Mouse (Mus musculus): ENCODE measurements at regions not wholly inside any gene's neighbourhood (a gene's known extent, or its start where the extent isn't known, plus 50 kb on each side); places are given as distances from the start of the nearest gene placed in this dataset.

- no peak overlapping the region for H3K9ac ChIP-seq
- H3K36me3 ChIP-seq = no peaks in the 10 kb centered on the region
- no peak for ATAC-seq (ENCODE audit: extremely low read depth, insufficient number of reproducible peaks, low FRiP score, low TSS enrichment)
Observed at GRCm38 (mm10) chr1:73830486-73831132, 293.6 kb downstream of the Tns1 start.

GRCm38 (mm10) chr1:73828996-73829395 is 295.3 kb downstream of the Tns1 start:
- Histone ChIP-seq H3K4me1 (peaks cover 14% of the 10 kb centered on the region; the same call in 1 of the 2 replicates), H3K9me3 (no peaks in the 10 kb centered on the region), H3K36me3 (no peaks in the 10 kb centered on the region), H3K4me2 (no peak overlapping the region), H3K27ac (replicated peaks) (no peak overlapping the region), H3K4me3 (no peak overlapping the region), H3K27me3 (replicated peaks) (no peaks in the 10 kb centered on the region; the same call in 1 of the 2 replicates), H3K9ac (peak overlapping the region; percentile 14; the same call in 1 of the 2 replicates)
- 53% methylated on average over 10 of the region's 10 CpGs for WGBS
- ATAC-seq (ENCODE audit: extremely low read depth, insufficient number of reproducible peaks, low FRiP score, low TSS enrichment) = no peak

More at GRCm38 (mm10) chr1:73830486-73831132, 293.6 kb downstream of the Tns1 start:
- H3K27ac ChIP-seq (replicated peaks) = no peak overlapping the region
- no peak overlapping the region for H3K4me3 ChIP-seq
- WGBS = 74% methylated on average over 9 of the region's 9 CpGs
- H3K27me3 ChIP-seq (replicated peaks) = no peaks in the 10 kb centered on the region; the same call in 1 of the 2 replicates
- no peak overlapping the region for H3K4me2 ChIP-seq
- H3K4me1 ChIP-seq = peaks cover 13% of the 10 kb centered on the region; the same call in 1 of the 2 replicates
- H3K9me3 ChIP-seq = no peaks in the 10 kb centered on the region

GRCm38 (mm10) chr1:73826243-73826930 is 297.9 kb downstream of the Tns1 start:
- Histone ChIP-seq H3K4me1 (peaks cover 14% of the 10 kb centered on the region; the same call in 1 of the 2 replicates), H3K9me3 (no peaks in the 10 kb centered on the region), H3K27me3 (replicated peaks) (no peaks in the 10 kb centered on the region; the same call in 1 of the 2 replicates), H3K27ac (replicated peaks) (no peak overlapping the region), H3K36me3 (no peaks in the 10 kb centered on the region), H3K4me3 (peak overlapping the region; percentile 22; the same call in 1 of the 2 replicates), H3K4me2 (peak overlapping the region; percentile 58), H3K9ac (peak overlapping the region; percentile 70)
- 34% methylated on average over 15 of the region's 15 CpGs for WGBS
- ATAC-seq (ENCODE audit: extremely low read depth, insufficient number of reproducible peaks, low FRiP score, low TSS enrichment) = peak; percentile 29; the same call in 1 of the 2 replicates

GRCm38 (mm10) chr1:73824406-73825184 is 299.7 kb downstream of the Tns1 start:
- Histone ChIP-seq H3K4me2 (no peak overlapping the region), H3K4me1 (peaks cover 14% of the 10 kb centered on the region; the same call in 1 of the 2 replicates), H3K27me3 (replicated peaks) (no peaks in the 10 kb centered on the region), H3K4me3 (no peak overlapping the region), H3K9me3 (no peaks in the 10 kb centered on the region), H3K9ac (0 out of 2 replicates have a peak overlapping the region, but pooled peaks have one; percentile 12), H3K36me3 (no peaks in the 10 kb centered on the region), H3K27ac (replicated peaks) (no peak overlapping the region)
- ATAC-seq (ENCODE audit: extremely low read depth, insufficient number of reproducible peaks, low FRiP score, low TSS enrichment) = no peak
- WGBS = 53% methylated on average over 8 of the region's 8 CpGs

GRCm38 (mm10) chr1:73823726-73824125 is 300.5 kb downstream of the Tns1 start:
- Histone ChIP-seq H3K4me2 (no peak overlapping the region), H3K4me1 (peaks cover 11% of the 10 kb centered on the region; the same call in 1 of the 2 replicates), H3K27ac (replicated peaks) (no peak overlapping the region), H3K4me3 (no peak overlapping the region), H3K9ac (no peak overlapping the region), H3K27me3 (replicated peaks) (no peaks in the 10 kb centered on the region), H3K36me3 (no peaks in the 10 kb centered on the region), H3K9me3 (no peaks in the 10 kb centered on the region)
- WGBS = 78% methylated on average over 10 of the region's 10 CpGs
- no peak for ATAC-seq (ENCODE audit: extremely low read depth, insufficient number of reproducible peaks, low FRiP score, low TSS enrichment)

GRCm38 (mm10) chr1:73822616-73823015 is 301.6 kb downstream of the Tns1 start:
- Histone ChIP-seq H3K36me3 (no peaks in the 10 kb centered on the region), H3K27ac (replicated peaks) (no peak overlapping the region), H3K4me2 (no peak overlapping the region), H3K9me3 (no peaks in the 10 kb centered on the region), H3K9ac (no peak overlapping the region), H3K4me3 (no peak overlapping the region), H3K4me1 (peaks cover 10% of the 10 kb centered on the region; the same call in 1 of the 2 replicates), H3K27me3 (replicated peaks) (no peaks in the 10 kb centered on the region)
- ATAC-seq (ENCODE audit: extremely low read depth, insufficient number of reproducible peaks, low FRiP score, low TSS enrichment) = no peak
- WGBS = 49% methylated on average over 6 of the region's 6 CpGs

- WGBS = 68% methylated on average over 7 of the region's 7 CpGs
- ATAC-seq (ENCODE audit: extremely low read depth, insufficient number of reproducible peaks, low FRiP score, low TSS enrichment) = no peak
- no peak overlapping the region for H3K9ac ChIP-seq
- no peaks in the 10 kb centered on the region for H3K36me3 ChIP-seq
- H3K4me2 ChIP-seq = no peak overlapping the region
- H3K27me3 ChIP-seq (replicated peaks) = no peaks in the 10 kb centered on the region
- no peaks in the 10 kb centered on the region for H3K9me3 ChIP-seq
- H3K27ac ChIP-seq (replicated peaks) = no peak overlapping the region
- H3K4me1 ChIP-seq = peaks cover 2% of the 10 kb centered on the region; the same call in 1 of the 2 replicates
- no peak overlapping the region for H3K4me3 ChIP-seq
Observed at GRCm38 (mm10) chr1:73820701-73821100, 303.5 kb downstream of the Tns1 start.

- WGBS = 67% methylated on average over 3 of the region's 3 CpGs
- H3K4me1 ChIP-seq = no peaks in the 10 kb centered on the region
- H3K9ac ChIP-seq = no peak overlapping the region
- H3K27me3 ChIP-seq (replicated peaks) = 0 out of 2 replicates have a peak, but pooled peaks cover 3% of the 10 kb centered on the region
- H3K36me3 ChIP-seq = no peaks in the 10 kb centered on the region
- no peak overlapping the region for H3K4me2 ChIP-seq
- H3K27ac ChIP-seq (replicated peaks) = no peak overlapping the region
- no peak overlapping the region for H3K4me3 ChIP-seq
- H3K9me3 ChIP-seq = no peaks in the 10 kb centered on the region
- ATAC-seq (ENCODE audit: extremely low read depth, insufficient number of reproducible peaks, low FRiP score, low TSS enrichment) = no peak
Observed at GRCm38 (mm10) chr1:73807206-73807605, 317.0 kb downstream of the Tns1 start.

- 0 out of 2 replicates have a peak, but pooled peaks cover 2% of the 10 kb centered on the region for H3K27me3 ChIP-seq (replicated peaks)
- no peaks in the 10 kb centered on the region; the same call in 1 of the 2 replicates for H3K9me3 ChIP-seq
- H3K9ac ChIP-seq = no peak overlapping the region
- H3K4me2 ChIP-seq = no peak overlapping the region
- H3K4me1 ChIP-seq = no peaks in the 10 kb centered on the region
- no peak overlapping the region for H3K27ac ChIP-seq (replicated peaks)
- no peaks in the 10 kb centered on the region for H3K36me3 ChIP-seq
- no peak overlapping the region for H3K4me3 ChIP-seq
- 65% methylated on average over 9 of the region's 9 CpGs for WGBS
- no peak for ATAC-seq (ENCODE audit: extremely low read depth, insufficient number of reproducible peaks, low FRiP score, low TSS enrichment)
Observed at GRCm38 (mm10) chr1:73805156-73805555, 319.1 kb downstream of the Tns1 start.

GRCm38 (mm10) chr1:73799996-73800395 is 324.3 kb downstream of the Tns1 start:
- Histone ChIP-seq H3K9me3 (no peaks in the 10 kb centered on the region; the same call in 1 of the 2 replicates), H3K9ac (no peak overlapping the region), H3K27me3 (replicated peaks) (no peaks in the 10 kb centered on the region), H3K4me3 (no peak overlapping the region), H3K27ac (replicated peaks) (no peak overlapping the region), H3K4me1 (peaks cover 3% of the 10 kb centered on the region; the same call in 1 of the 2 replicates), H3K4me2 (no peak overlapping the region), H3K36me3 (no peaks in the 10 kb centered on the region)
- ATAC-seq (ENCODE audit: extremely low read depth, insufficient number of reproducible peaks, low FRiP score, low TSS enrichment) = no peak
- 89% methylated on average over 1 of the region's 1 CpGs for WGBS

- 61% methylated on average over 8 of the region's 8 CpGs for WGBS
- H3K27ac ChIP-seq (replicated peaks) = no peak overlapping the region
- ATAC-seq (ENCODE audit: extremely low read depth, insufficient number of reproducible peaks, low FRiP score, low TSS enrichment) = no peak; the same call in 1 of the 2 replicates
Observed at GRCm38 (mm10) chr1:73799246-73799645, 325.0 kb downstream of the Tns1 start.

More at GRCm38 (mm10) chr1:73799246-73799645, 325.0 kb downstream of the Tns1 start:
- Histone ChIP-seq H3K4me2 (no peak overlapping the region), H3K4me1 (peaks cover 3% of the 10 kb centered on the region; the same call in 1 of the 2 replicates), H3K36me3 (no peaks in the 10 kb centered on the region), H3K9ac (no peak overlapping the region), H3K9me3 (no peaks in the 10 kb centered on the region; the same call in 1 of the 2 replicates), H3K27me3 (replicated peaks) (no peaks in the 10 kb centered on the region), H3K4me3 (no peak overlapping the region)

All from heart, embryonic 13.5 days (tissue).